8 mouse cellular contexts compared by ENCODE assay signal in genomic region chr16:94788165-94788564, GRCm38 (mm10).
A peak's percentile ranks its signal among the peaks of the same experiment; 100 is the strongest.
DNase-seq lines count a peak whose midpoint lies in the region; ATAC-seq and TF ChIP-seq lines count a peak whose summit lies in the region.

No protein-coding gene starts in this region.

- peak; percentile 85 to 91 for TF ChIP-seq CTCF in CH12.LX (conservative IDR thresholded peaks at IDR 0.05 in 1 of 2, IDR thresholded peaks at IDR 0.05 in 1 of 2; ENCODE audit: low read depth in 2 of 2, low read length in 2 of 2)
- TF ChIP-seq CTCF in layer of hippocampus, adult 2 months (conservative IDR thresholded peaks at IDR 0.05): peak; percentile 99

- TF ChIP-seq RAD21 in CH12.LX (IDR thresholded peaks at IDR 0.05; ENCODE audit: low read depth, low read length): peak; percentile 64

- dilution Hi-C loops in CH12.LX (cut with MboI; ENCODE audit: extremely low pct_ligation_motif_present, extremely low pct_unique_long_range_greater_than_20kb, low sequenced_read_pairs): no loop called here

- no peaks in the 10 kb centered on the region for H3K79me2 ChIP-seq in CH12.LX (replicated peaks; ENCODE audit: control insufficient read depth, extremely low read depth, insufficient read depth, poor library complexity, severe bottlenecking)

- no peak for ATAC-seq in CD4-positive, CD25-positive, alpha-beta regulatory T cell, adult 4 months
- ATAC-seq in forebrain, embryonic 16.5 days: peak; percentile 70

- H3K9me3 ChIP-seq in CH12.LX (replicated peaks; ENCODE audit: low read length): peaks cover 2% of the 10 kb centered on the region
- H3K9me3 ChIP-seq in forebrain, embryonic 16.5 days (ENCODE audit: control insufficient read depth, low read length): no peaks in the 10 kb centered on the region

- in situ Hi-C loops in CH12.LX (cut with MboI; ENCODE audit: low pct_ligation_motif_present, low pct_unique_long_range_greater_than_20kb, low sequenced_read_pairs): no loop called here

- H3K36me3 ChIP-seq in CH12.LX (replicated peaks in 1 of 2; ENCODE audit: control insufficient read depth in 1 of 2, insufficient read depth in 1 of 2, low read length in 1 of 2): no peaks in the 10 kb centered on the region
- no peaks in the 10 kb centered on the region for H3K36me3 ChIP-seq in forebrain, embryonic 16.5 days (ENCODE audit: control insufficient read depth, insufficient read depth)
- no peaks in the 10 kb centered on the region for H3K36me3 ChIP-seq in splenic B cell, adult 2 months (ENCODE audit: control insufficient read depth, insufficient read depth, low read length, poor library complexity, severe bottlenecking)

- no peak for TF ChIP-seq POLR2A in CH12.LX (IDR thresholded peaks at IDR 0.05; ENCODE audit: low read depth, low read length)

- whole genome bisulfite sequencing in forebrain, embryonic 16.5 days: 6% methylated on average over 16 of the region's 16 CpGs

- H3K4me3 ChIP-seq in CH12.LX (replicated peaks in 1 of 3; ENCODE audit: low read depth in 2 of 3, low read length in 2 of 3, poor library complexity in 1 of 3): no peak overlapping the region
- no peak overlapping the region for H3K4me3 ChIP-seq in forebrain, embryonic 16.5 days (replicated peaks; ENCODE audit: low read length)
- H3K4me3 ChIP-seq in layer of hippocampus, adult 2 months: no peak overlapping the region

- no peaks in the 10 kb centered on the region for H3K4me1 ChIP-seq in CH12.LX (ENCODE audit: control insufficient read depth in 1 of 2, insufficient read depth in 2 of 2)
- no peaks in the 10 kb centered on the region; the same call in 1 of the 2 replicates for H3K4me1 ChIP-seq in forebrain, embryonic 16.5 days (replicated peaks; ENCODE audit: control insufficient read depth, insufficient read depth, low read length)

- peak; percentile 50 for DNase-seq in CD4-positive, CD25-positive, alpha-beta regulatory T cell, adult 2 months (ENCODE audit: low read depth, low spot score)
- peak; percentile 30 for DNase-seq in CH12.LX (ENCODE audit: extremely low read depth)
- peak; percentile 80 to 90 for DNase-seq in cerebellum, adult 18-20 months
- DNase-seq in layer of hippocampus, adult 2 months (ENCODE audit: low spot score in 2 of 2): peak; percentile 69 to 86
- peak; percentile 50 for DNase-seq in lung, postnatal 36 days
- DNase-seq in splenic B cell, adult 2 months (ENCODE audit: low read depth, low spot score): peak; percentile 19

- H3K27me3 ChIP-seq in CH12.LX (replicated peaks): peaks cover 33% of the 10 kb centered on the region
- no peaks in the 10 kb centered on the region for H3K27me3 ChIP-seq in forebrain, embryonic 16.5 days (replicated peaks; ENCODE audit: control insufficient read depth, insufficient read depth, low read length)
- H3K27me3 ChIP-seq in splenic B cell, adult 2 months (ENCODE audit: control insufficient read depth, insufficient read depth, low read length, poor library complexity, severe bottlenecking): no peaks in the 10 kb centered on the region

- H3K4me2 ChIP-seq in CH12.LX (ENCODE audit: insufficient read depth, low read depth, poor library complexity, severe bottlenecking): no peak overlapping the region
- no peak overlapping the region for H3K4me2 ChIP-seq in forebrain, embryonic 16.5 days (ENCODE audit: low read length)

- no peak overlapping the region for H3K27ac ChIP-seq in CH12.LX (ENCODE audit: insufficient read depth, low read depth)
- H3K27ac ChIP-seq in forebrain, embryonic 16.5 days (ENCODE audit: low read length): no peak overlapping the region
- H3K27ac ChIP-seq in layer of hippocampus, adult 2 months: peak overlapping the region; percentile 43

- no peak for TF ChIP-seq EP300 in CH12.LX (IDR thresholded peaks at IDR 0.05; ENCODE audit: low read length)

- H3K9ac ChIP-seq in CH12.LX (ENCODE audit: insufficient read depth, low read depth): no peak overlapping the region
- H3K9ac ChIP-seq in forebrain, embryonic 16.5 days (replicated peaks; ENCODE audit: low read depth, low read length): no peak overlapping the region

TF ChIP-seq in CH12.LX, 34 proteins besides CTCF, POLR2A, EP300 and RAD21:
- TF ChIP-seq NRF1 (IDR thresholded peaks at IDR 0.05; ENCODE audit: low read depth, low read length): peak; percentile 41; the same call in 1 of the 2 replicates
- no peak for TF ChIP-seq USF1 (IDR thresholded peaks at IDR 0.05; ENCODE audit: low read depth, low read length)
- TF ChIP-seq SMC3 (IDR thresholded peaks at IDR 0.05; ENCODE audit: low read depth, low read length): peak; percentile 78

Comparison
In these comparisons a context has a peak if more than half of its experiments do, and no peak if none do; other contexts are left out.
1. DNase-seq: peak in every context shown above with its lines; median percentile 85 in cerebellum, adult 18-20 months; 78 in layer of hippocampus, adult 2 months; 50 in CD4-positive, CD25-positive, alpha-beta regulatory T cell, adult 2 months; 50 in lung, postnatal 36 days; 30 in CH12.LX; 19 in splenic B cell, adult 2 months.